Mouse (Mus musculus) CH12.LX (cell line): ENCODE measurements at regions not wholly inside any gene's neighbourhood (a gene's known extent, or its start where the extent isn't known, plus 50 kb on each side); places are given as distances from the start of the nearest gene placed in this dataset.

ENCODE experiments used
- CTCF ChIP-seq, 2 experiments: IDR thresholded peaks in 1 of 2; conservative IDR thresholded peaks in 1 of 2; 2 replicates each; pipeline ENCODE4 v1.5.1; 2011 to 2012; ENCODE audit warnings: low read depth in 2 of 2, low read length in 2 of 2, improper control_type of control experiment in 1 of 2, inconsistent platforms in 1 of 2, mild to moderate bottlenecking in 1 of 2, moderate library complexity in 1 of 2
- ELF1 ChIP-seq: IDR thresholded peaks from 2 replicates; pipeline ENCODE4 v1.6.1; 2014; ENCODE audit warnings: low read depth, mild to moderate bottlenecking, inconsistent platforms, low read length, improper control_type of control experiment
- EP300 ChIP-seq: IDR thresholded peaks from 2 replicates; pipeline ENCODE4 v1.6.1; 2011; ENCODE audit warnings: low read length, improper control_type of control experiment
- ETS1 ChIP-seq: conservative IDR thresholded peaks from 2 replicates; pipeline ENCODE4 v1.6.1; 2012; ENCODE audit warnings: low read depth, mild to moderate bottlenecking, inconsistent platforms, low read length, improper control_type of control experiment, moderate library complexity
- MAFK ChIP-seq: IDR thresholded peaks from 2 replicates; pipeline ENCODE4 v1.6.1; 2011; ENCODE audit warnings: low read length, improper control_type of control experiment; ENCODE audit not compliant: insufficient replicate concordance
- MAX ChIP-seq: IDR thresholded peaks from 2 replicates; pipeline ENCODE4 v1.6.1; 2011; ENCODE audit warnings: low read length, improper control_type of control experiment
- NRF1 ChIP-seq: IDR thresholded peaks from 2 replicates; pipeline ENCODE4 v1.6.1; 2014; ENCODE audit warnings: low read depth, mild to moderate bottlenecking, inconsistent platforms, low read length, improper control_type of control experiment, moderate library complexity
- POLR2A ChIP-seq: IDR thresholded peaks from 2 replicates; pipeline ENCODE4 v1.6.1; 2011; ENCODE audit warnings: low read depth, mild to moderate bottlenecking, improper control_type of control experiment, low read length
- RAD21 ChIP-seq: IDR thresholded peaks from 2 replicates; pipeline ENCODE4 v1.6.1; 2011; ENCODE audit warnings: low read depth, mild to moderate bottlenecking, low read length, improper control_type of control experiment, moderate library complexity
- TBP ChIP-seq: conservative IDR thresholded peaks from 2 replicates; pipeline ENCODE4 v1.6.1; 2011; ENCODE audit warnings: low read depth, low read length, improper control_type of control experiment
- USF1 ChIP-seq: IDR thresholded peaks from 2 replicates; pipeline ENCODE4 v1.6.1; 2014; ENCODE audit warnings: low read depth, mild to moderate bottlenecking, inconsistent platforms, low read length, improper control_type of control experiment
- ZC3H11A ChIP-seq: IDR thresholded peaks from 2 replicates; pipeline ENCODE4 v1.6.1; 2012; ENCODE audit warnings: low read depth, mild to moderate bottlenecking, inconsistent platforms, low read length, improper control_type of control experiment
- ZMIZ1 ChIP-seq: IDR thresholded peaks from 2 replicates; pipeline ENCODE4 v1.6.1; 2012; ENCODE audit warnings: low read depth, mild to moderate bottlenecking, inconsistent platforms, low read length, improper control_type of control experiment

- TF ChIP-seq CTCF (conservative IDR thresholded peaks at IDR 0.05 in 1 of 2, IDR thresholded peaks at IDR 0.05 in 1 of 2; ENCODE audit: low read depth in 2 of 2, low read length in 2 of 2): no peak
- no peak for TF ChIP-seq TBP
- no peak for TF ChIP-seq POLR2A
- TF ChIP-seq EP300: no peak
- no peak for TF ChIP-seq RAD21
- TF ChIP-seq MAFK: no peak
- TF ChIP-seq ELF1: no peak
- TF ChIP-seq ETS1: no peak
- no peak for TF ChIP-seq ZC3H11A
- no peak for TF ChIP-seq ZMIZ1
- no peak for TF ChIP-seq USF1
- no peak for TF ChIP-seq MAX
- no peak for TF ChIP-seq NRF1
Observed at GRCm38 (mm10) chr19:14993344-14993743, 395.5 kb upstream of the Tle4 start.
